Mouse (Mus musculus) midbrain, embryonic 14.5 days (tissue): ENCODE data around the gene Slc12a4. TPM values are rescaled to one million over a fixed set of nuclear protein-coding genes. Genes with fewer than 3 reads are reported as not detected.

Experiments used
- ATAC-seq: fragments of 200-750 bp; cut with Nextera tagmentation; 2 replicates; pipeline ENCODE4 v1.8.0; 2017; ENCODE audit warnings: moderate number of reproducible peaks, moderate library complexity; ENCODE audit not compliant: low FRiP score, low TSS enrichment
- DNase-seq: peaks from one replicate; pipeline ENCODE4 v3.0.0-alpha.2; 2015
- H3K27ac ChIP-seq: fragments of 300-500 bp; sonication (generic); replicated peaks from 2 replicates; pipeline ENCODE4 v1.5.1; 2014; ENCODE audit warnings: mild to moderate bottlenecking, low read depth, low read length, moderate library complexity
- H3K27me3 ChIP-seq: fragments of 300-500 bp; sonication (generic); 2 replicates; pipeline ENCODE4 v1.6.1; 2014; ENCODE audit warnings: low read length, control low read depth, mixed read lengths; ENCODE audit not compliant: control insufficient read depth, insufficient read depth
- H3K36me3 ChIP-seq: fragments of 300-500 bp; sonication (generic); 2 replicates; pipeline ENCODE4 v1.6.1; 2014; ENCODE audit warnings: low read length, control low read depth; ENCODE audit not compliant: control insufficient read depth, insufficient read depth
- H3K4me1 ChIP-seq: fragments of 300-500 bp; sonication (generic); 2 replicates; pipeline ENCODE4 v1.6.1; 2014; ENCODE audit warnings: mild to moderate bottlenecking, antibody characterized with exemption, low read length, control low read depth; ENCODE audit not compliant: control insufficient read depth, insufficient read depth
- H3K4me2 ChIP-seq: fragments of 300-500 bp; sonication (generic); 2 replicates; pipeline ENCODE4 v1.6.1; 2014; ENCODE audit warnings: mild to moderate bottlenecking, low read length, moderate library complexity
- H3K4me3 ChIP-seq: fragments of 300-500 bp; sonication (generic); replicated peaks from 2 replicates; pipeline ENCODE4 v1.5.1; 2014; ENCODE audit warnings: low read depth, low read length
- H3K9ac ChIP-seq: fragments of 300-500 bp; sonication (generic); replicated peaks from 2 replicates; pipeline ENCODE4 v1.6.1; 2014; ENCODE audit warnings: mild to moderate bottlenecking, low read length, moderate library complexity
- H3K9me3 ChIP-seq: fragments of 300-500 bp; sonication (generic); 2 replicates; pipeline ENCODE4 v1.6.1; 2016; ENCODE audit warnings: low read length, control low read depth, mixed read lengths; ENCODE audit not compliant: control insufficient read depth
- WGBS: fragments of 180-500 bp; shearing (Covaris S2); extraction: QIAGEN DNeasy Blood & Tissue Kit; methylation state at CpG from one replicate; pipeline ENCODE4 v1.1.7; 2014; 5-methylcytosine and 5-hydroxymethylcytosine counted together
- polyA plus RNA-seq: library from polyadenylated mRNA; unstranded; fragments of >200 nt; fragmentation: Nextera tagmentation; extraction: Ambion mirVana; gene quantifications from 2 replicates; pipeline ENCODE4 v1.2.1, GENCODE M21; 2014

The Slc12a4 gene
- polyA plus RNA-seq, 1 experiment from 2014 or later = 5.2 TPM

GRCm38 (mm10) chr8:105964506-105965265, 1.2 kb downstream of the Slc12a4 start:
- Histone ChIP-seq H3K36me3 (no peaks in the 10 kb centered on the region), H3K9me3 (no peaks in the 10 kb centered on the region), H3K4me3 (peak overlapping the region; percentile 37), H3K27me3 (peaks cover 27% of the 10 kb centered on the region), H3K9ac (no peak overlapping the region), H3K27ac (no peak overlapping the region), H3K4me1 (0 out of 2 replicates have a peak, but pooled peaks cover 5% of the 10 kb centered on the region), H3K4me2 (peak overlapping the region; percentile 54)
- ATAC-seq (no peak), DNase-seq (no peak)
- 78% methylated on average over 12 of the region's 12 CpGs for WGBS

DNA sequence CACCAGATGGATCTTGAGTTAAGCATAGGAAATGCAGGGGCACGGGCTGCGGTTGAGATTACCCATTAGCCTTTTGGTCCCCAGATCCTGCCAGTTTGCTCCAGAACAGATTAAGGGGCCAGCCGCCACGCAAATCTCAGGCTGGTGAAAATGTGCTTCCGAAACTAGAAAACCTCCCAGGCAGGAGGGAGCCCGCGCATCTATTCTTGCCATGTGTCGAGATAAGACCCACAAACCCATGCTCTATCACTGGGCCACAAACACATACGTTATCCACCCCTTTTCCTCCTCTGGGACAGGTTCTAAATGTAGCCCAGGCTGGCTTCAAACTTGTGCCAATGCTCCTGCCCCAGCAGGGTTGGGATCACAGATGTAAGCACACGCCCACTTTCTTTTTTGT, 4.4 kb downstream of the Slc12a4 start:
- no peak for ATAC-seq
- no peaks in the 10 kb centered on the region for H3K36me3 ChIP-seq

DNA sequence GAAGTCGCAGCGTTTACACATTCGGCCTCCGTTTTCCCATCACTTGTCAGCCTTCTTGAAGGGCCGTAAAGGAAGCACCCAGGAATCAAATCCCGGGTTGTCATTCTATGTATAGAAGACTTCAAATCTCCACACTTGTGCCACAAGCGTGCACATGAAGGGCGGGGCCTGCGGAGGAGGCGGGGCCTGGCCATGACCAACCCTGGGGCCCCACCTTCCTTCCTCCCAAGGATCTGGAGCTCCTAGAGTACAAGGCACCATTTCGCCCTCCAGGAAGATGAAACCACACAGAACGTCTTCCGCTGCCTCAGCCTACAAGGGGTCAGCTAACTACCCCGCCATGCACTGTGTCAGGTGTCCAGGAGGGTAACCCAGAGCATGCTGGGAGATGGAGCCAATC, 4.8 kb downstream of the Slc12a4 start:
- DNase-seq = no peak
- no peak overlapping the region for H3K27ac ChIP-seq
- H3K4me3 ChIP-seq = no peak overlapping the region
- no peak overlapping the region for H3K4me2 ChIP-seq
- no peaks in the 10 kb centered on the region for H3K9me3 ChIP-seq
- 0 out of 2 replicates have a peak, but pooled peaks cover 5% of the 10 kb centered on the region for H3K4me1 ChIP-seq
- peaks cover 15% of the 10 kb centered on the region for H3K27me3 ChIP-seq
- no peak for ATAC-seq
- 75% methylated on average over 14 of the region's 14 CpGs for WGBS
- no peaks in the 10 kb centered on the region for H3K36me3 ChIP-seq
- H3K9ac ChIP-seq = no peak overlapping the region

More for the DNA sequence above, 4.4 kb downstream of the Slc12a4 start:
- DNase-seq = no peak
- Histone ChIP-seq H3K4me3 (no peak overlapping the region), H3K4me1 (0 out of 2 replicates have a peak, but pooled peaks cover 5% of the 10 kb centered on the region), H3K4me2 (no peak overlapping the region), H3K27ac (no peak overlapping the region), H3K27me3 (peaks cover 19% of the 10 kb centered on the region), H3K9ac (no peak overlapping the region), H3K9me3 (no peaks in the 10 kb centered on the region)
- WGBS = 88% methylated on average over 10 of the region's 10 CpGs

- ATAC-seq (no peak), DNase-seq (peak; percentile 3)
- Histone ChIP-seq H3K4me3 (no peak overlapping the region), H3K4me2 (no peak overlapping the region), H3K36me3 (no peaks in the 10 kb centered on the region), H3K4me1 (no peaks in the 10 kb centered on the region), H3K9ac (no peak overlapping the region), H3K9me3 (no peaks in the 10 kb centered on the region), H3K27me3 (no peaks in the 10 kb centered on the region), H3K27ac (no peak overlapping the region)
- WGBS = 88% methylated on average over 7 of the region's 7 CpGs
Measured at GRCm38 (mm10) chr8:105959350-105959749, 6.5 kb downstream of the Slc12a4 start.

- Histone ChIP-seq H3K27ac (no peak overlapping the region), H3K9me3 (no peaks in the 10 kb centered on the region), H3K4me1 (no peaks in the 10 kb centered on the region), H3K9ac (no peak overlapping the region), H3K36me3 (no peaks in the 10 kb centered on the region), H3K4me3 (no peak overlapping the region), H3K27me3 (no peaks in the 10 kb centered on the region), H3K4me2 (no peak overlapping the region)
- 59% methylated on average over 3 of the region's 4 CpGs for WGBS
- ATAC-seq = no peak
- DNase-seq = no peak
Measured at GRCm38 (mm10) chr8:105957813-105958212, 8.1 kb downstream of the Slc12a4 start.

- no peaks in the 10 kb centered on the region for H3K27me3 ChIP-seq
- no peak overlapping the region for H3K4me3 ChIP-seq
- 95% methylated on average over 4 of the region's 4 CpGs for WGBS
- H3K27ac ChIP-seq = no peak overlapping the region
- no peaks in the 10 kb centered on the region for H3K9me3 ChIP-seq
- no peaks in the 10 kb centered on the region for H3K4me1 ChIP-seq
- no peaks in the 10 kb centered on the region for H3K36me3 ChIP-seq
- H3K9ac ChIP-seq = no peak overlapping the region
- ATAC-seq (no peak), DNase-seq (no peak)
- H3K4me2 ChIP-seq = no peak overlapping the region
Measured at GRCm38 (mm10) chr8:105956556-105956955, 9.3 kb downstream of the Slc12a4 start.

DNA sequence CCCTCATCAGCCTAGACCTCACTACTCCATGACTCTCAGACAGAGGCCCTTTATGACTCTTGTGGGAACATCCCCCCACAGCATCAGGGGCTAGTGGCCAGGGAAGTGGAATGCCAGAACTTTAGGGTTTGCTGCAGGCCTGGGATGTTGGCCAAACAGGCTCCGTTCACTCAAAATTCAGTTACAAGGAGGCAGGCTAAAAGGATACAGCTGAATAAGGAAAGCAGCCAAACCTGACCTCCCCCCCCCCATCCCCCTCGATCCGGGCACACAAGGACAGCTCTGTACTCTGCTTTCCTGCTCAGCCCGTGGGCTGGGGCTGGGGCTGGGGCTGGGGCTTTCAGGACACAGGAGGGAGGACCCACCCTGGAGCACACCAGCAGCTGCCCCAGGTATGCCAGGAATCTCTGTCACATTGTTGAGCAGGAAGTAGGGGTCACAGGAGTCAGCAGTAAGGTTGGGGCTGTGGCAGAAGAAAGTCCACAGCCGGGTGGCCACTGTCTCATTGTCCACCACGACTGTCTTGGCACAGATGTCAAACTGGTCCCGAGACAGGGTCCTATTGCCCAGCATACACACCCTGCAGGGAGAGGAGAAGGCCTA, 14.7 kb downstream of the Slc12a4 start:
- WGBS = 76% methylated on average over 7 of the region's 7 CpGs
- H3K4me2 ChIP-seq = no peak overlapping the region
- H3K4me3 ChIP-seq = no peak overlapping the region
- 0 out of 2 replicates have a peak overlapping the region, but pooled peaks have one; percentile 49 for H3K27ac ChIP-seq
- H3K27me3 ChIP-seq = no peaks in the 10 kb centered on the region
- no peaks in the 10 kb centered on the region for H3K9me3 ChIP-seq
- no peaks in the 10 kb centered on the region for H3K36me3 ChIP-seq
- ATAC-seq (peak; percentile 63; the same call in 1 of the 2 replicates), DNase-seq (peak; percentile 37)
- H3K9ac ChIP-seq = no peak overlapping the region
- H3K4me1 ChIP-seq = no peaks in the 10 kb centered on the region

DNA sequence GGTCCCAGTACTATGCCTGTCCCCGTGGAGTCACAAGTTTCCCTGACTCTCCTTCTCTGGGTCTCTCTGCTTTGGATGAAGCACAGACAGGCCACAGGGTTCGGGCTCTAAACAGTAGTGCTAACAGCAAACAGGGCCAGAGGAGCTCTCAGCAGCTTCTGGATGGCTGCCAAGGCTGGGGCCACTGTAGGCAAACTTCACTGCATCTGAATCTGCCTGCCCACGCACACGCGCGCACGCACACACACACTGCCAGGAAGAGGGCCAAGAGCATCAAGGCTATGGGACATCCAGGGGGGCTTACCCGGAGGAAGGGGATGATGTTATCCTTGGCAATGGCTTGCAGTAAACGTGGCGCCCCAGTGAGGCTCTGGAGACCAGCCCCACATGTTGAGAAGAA, 16.5 kb downstream of the Slc12a4 start:
- H3K9me3 ChIP-seq = no peaks in the 10 kb centered on the region
- ATAC-seq (no peak), DNase-seq (peak; percentile 70)
- no peak overlapping the region for H3K9ac ChIP-seq
- H3K27ac ChIP-seq = no peak overlapping the region
- H3K4me3 ChIP-seq = no peak overlapping the region
- no peaks in the 10 kb centered on the region for H3K4me1 ChIP-seq
- H3K36me3 ChIP-seq = no peaks in the 10 kb centered on the region
- no peaks in the 10 kb centered on the region for H3K27me3 ChIP-seq
- no peak overlapping the region for H3K4me2 ChIP-seq
- WGBS = 74% methylated on average over 10 of the region's 10 CpGs

DNA sequence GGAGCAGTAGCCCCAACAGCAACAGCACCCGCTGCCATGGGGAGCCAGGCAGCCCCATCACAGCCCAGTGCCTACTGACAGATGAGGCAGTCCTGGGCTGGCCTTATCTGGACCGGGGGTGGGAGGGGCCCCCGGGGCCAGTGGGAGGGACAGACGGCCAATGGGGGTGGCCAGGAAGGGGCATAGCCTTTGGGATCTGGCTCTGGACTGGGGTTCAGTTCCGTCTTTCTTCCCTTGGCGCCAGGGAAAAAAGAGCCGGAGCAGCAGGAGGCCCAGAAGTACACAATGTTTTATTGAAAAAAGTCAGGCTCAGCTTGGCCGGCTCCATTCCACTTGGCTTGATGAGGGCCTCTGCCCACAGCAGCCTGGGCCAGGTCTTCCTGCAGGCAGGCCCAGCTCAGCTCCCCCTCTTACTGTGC, 22.6 kb downstream of the Slc12a4 start, which contains the start of gene Lcat:
TSS of gene Lcat (minus strand) at position 62 of the 419 bp plus-strand sequence.
- no peak within 1 kb of the TSS for H3K4me2 ChIP-seq
- H3K36me3 ChIP-seq = no peaks in the 10 kb centered on the region
- no peaks in the 10 kb centered on the region for H3K27me3 ChIP-seq
- no peak within 1 kb of the TSS for H3K9ac ChIP-seq
- DNase-seq = no peak
- H3K27ac ChIP-seq = no peak within 1 kb of the TSS
- no peak for ATAC-seq
- H3K9me3 ChIP-seq = no peaks in the 10 kb centered on the region
- H3K4me1 ChIP-seq = peaks cover under 1% of the 10 kb centered on the region; the same call in 1 of the 2 replicates
- no peak within 1 kb of the TSS for H3K4me3 ChIP-seq
- 54% methylated on average over 8 of the region's 8 CpGs for WGBS
